Mouse (Mus musculus): Measurements from ENCODE around the gene Isg20l2. TPM values are rescaled to one million over a fixed set of nuclear protein-coding genes. Genes with fewer than 3 reads are reported as not detected.

Gene Isg20l2
- polyA plus RNA-seq, 1 experiment from 2014 or later, result 40.8 TPM

DNA sequence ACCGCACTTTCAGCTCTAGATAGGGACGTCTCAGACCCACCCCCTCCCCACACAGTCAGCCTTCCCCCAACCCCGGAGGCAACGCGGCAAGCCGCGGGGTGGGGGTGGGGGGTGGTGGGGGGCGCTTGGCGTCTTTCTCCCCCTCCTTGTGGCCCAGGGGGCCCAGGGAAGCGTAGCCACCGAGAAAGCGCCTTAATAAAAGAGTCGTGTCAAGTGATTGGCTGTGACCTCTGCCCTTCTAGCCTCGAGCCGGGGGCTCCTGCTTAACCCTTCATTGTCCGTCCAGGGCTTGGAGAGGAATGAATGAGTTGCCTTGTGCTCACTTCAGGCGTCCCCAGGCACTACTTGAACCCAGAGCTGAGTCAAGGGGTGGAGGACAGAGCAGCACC is 17.7 kb downstream of the Isg20l2 start:
- peak overlapping the region; percentile 37 for H3K4me3 ChIP-seq (replicated peaks; ENCODE audit: low read length)

DNA sequence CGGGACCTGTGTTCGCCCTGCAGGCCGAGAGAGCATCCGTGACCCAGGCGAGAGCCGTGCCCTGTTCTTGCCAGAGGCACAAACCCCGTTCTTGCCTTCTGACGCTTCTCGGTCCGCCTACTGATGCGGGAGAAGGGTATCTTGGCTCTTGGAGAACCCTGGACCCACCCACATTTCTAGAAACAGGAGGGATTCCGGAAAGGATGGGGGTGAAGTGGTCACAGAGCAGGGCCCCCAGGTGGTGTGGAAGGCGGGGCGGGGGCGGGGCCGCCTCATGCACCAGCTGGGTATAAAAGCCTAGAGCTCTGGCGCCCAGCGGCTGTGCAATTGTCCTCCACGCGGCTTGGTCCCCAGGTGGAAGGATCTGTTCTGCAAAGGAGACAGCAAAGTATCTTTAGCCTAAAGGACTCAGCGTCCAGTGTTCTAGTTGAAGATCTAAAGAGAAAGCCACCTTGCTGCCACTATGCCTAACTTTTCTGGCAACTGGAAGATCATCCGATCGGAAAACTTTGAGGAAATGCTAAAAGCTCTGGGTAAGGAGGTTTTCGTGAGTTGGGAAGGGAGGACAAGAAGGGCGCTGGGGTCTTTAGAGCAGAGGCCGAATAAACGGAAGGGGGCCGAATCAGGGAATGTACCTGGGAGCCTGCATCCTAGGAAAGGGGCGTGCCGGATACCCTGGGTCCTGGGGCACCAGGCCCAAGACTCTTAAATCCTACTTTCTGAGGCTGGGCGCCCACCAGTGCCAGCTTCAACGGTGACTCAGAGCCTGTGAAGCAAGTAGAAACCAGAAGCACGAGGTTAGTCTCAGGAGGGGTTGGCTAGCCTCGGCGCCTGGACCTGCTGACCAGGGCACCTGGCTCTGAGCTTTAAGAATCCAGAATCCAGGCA is 18.5 kb downstream of the Isg20l2 start, which contains the start of gene Crabp2:
Gene Crabp2, plus strand, starts transcription at position 289 of the 888 bp plus-strand sequence.
- peaks cover 30% of the 10 kb centered on the region for H3K4me1 ChIP-seq (ENCODE audit: control insufficient read depth, insufficient read depth, low read length)
- H3K36me3 ChIP-seq (ENCODE audit: control insufficient read depth, insufficient read depth, low read length), result no peaks in the 10 kb centered on the region
- peak within 1 kb of the TSS; percentile 37 for H3K4me3 ChIP-seq (replicated peaks; ENCODE audit: low read length)
- H3K9ac ChIP-seq (ENCODE audit: low read length), result peak within 1 kb of the TSS; percentile 65
- WGBS, result 5% methylated on average over 35 of the region's 35 CpGs
- no peaks in the 10 kb centered on the region; the same call in 1 of the 2 replicates for H3K27me3 ChIP-seq (ENCODE audit: control insufficient read depth, insufficient read depth, low read length)
- H3K27ac ChIP-seq (ENCODE audit: low read length), result no peak within 1 kb of the TSS
- peak within 1 kb of the TSS; percentile 60 for H3K4me2 ChIP-seq (ENCODE audit: low read depth, low read length)
- no peak for ATAC-seq (ENCODE audit: insufficient read depth, low FRiP score)
- H3K9me3 ChIP-seq (replicated peaks; ENCODE audit: control insufficient read depth, low read length), result no peaks in the 10 kb centered on the region

More for the DNA sequence above, 17.7 kb downstream of the Isg20l2 start:
- H3K9me3 ChIP-seq (replicated peaks; ENCODE audit: control insufficient read depth, low read length), result no peaks in the 10 kb centered on the region
- no peaks in the 10 kb centered on the region; the same call in 1 of the 2 replicates for H3K27me3 ChIP-seq (ENCODE audit: control insufficient read depth, insufficient read depth, low read length)
- H3K9ac ChIP-seq (ENCODE audit: low read length), result peak overlapping the region; percentile 65
- H3K4me1 ChIP-seq (ENCODE audit: control insufficient read depth, insufficient read depth, low read length), result peaks cover 30% of the 10 kb centered on the region
- H3K27ac ChIP-seq (ENCODE audit: low read length), result no peak overlapping the region
- WGBS, result 2% methylated on average over 17 of the region's 17 CpGs
- H3K36me3 ChIP-seq (ENCODE audit: control insufficient read depth, insufficient read depth, low read length), result no peaks in the 10 kb centered on the region
- ATAC-seq (ENCODE audit: insufficient read depth, low FRiP score), result no peak
- peak overlapping the region; percentile 60 for H3K4me2 ChIP-seq (ENCODE audit: low read depth, low read length)

DNA sequence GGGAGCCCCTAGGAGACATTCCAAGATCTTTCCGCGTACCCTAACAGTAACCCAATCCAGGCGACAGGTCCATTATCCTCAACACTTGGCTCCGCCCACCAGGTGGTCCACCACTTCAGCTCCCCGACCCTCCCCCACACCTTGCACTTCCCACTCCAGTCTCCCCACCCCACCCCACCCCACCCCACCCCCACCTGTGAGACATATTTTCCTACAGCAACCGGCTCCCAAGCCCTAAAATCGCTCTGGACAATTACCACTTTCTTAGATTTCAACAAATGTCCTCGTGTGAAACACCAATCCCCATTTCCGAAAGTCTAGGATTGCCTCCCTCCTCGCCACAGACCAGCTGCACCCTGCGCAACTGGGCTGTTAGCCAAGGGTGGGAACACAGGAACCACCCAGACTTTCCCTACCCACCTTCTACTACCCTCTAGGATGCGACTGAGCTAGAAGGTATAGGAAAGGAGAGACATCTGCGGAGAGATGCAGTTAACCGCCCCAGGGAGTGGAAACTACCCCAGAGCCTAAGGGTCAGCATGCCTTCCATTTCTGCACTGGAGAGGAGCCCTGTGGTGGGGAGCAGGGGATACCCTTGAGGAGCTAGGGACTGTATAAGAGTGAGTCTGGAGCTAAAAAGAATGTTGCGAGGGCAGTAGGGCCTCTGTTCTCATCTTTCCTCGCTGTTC is 19.3 kb downstream of the Isg20l2 start:
- Histone ChIP-seq H3K4me2 (ENCODE audit: low read depth, low read length) (peak overlapping the region; percentile 60), H3K27ac (ENCODE audit: low read length) (no peak overlapping the region), H3K27me3 (ENCODE audit: control insufficient read depth, insufficient read depth, low read length) (no peaks in the 10 kb centered on the region; the same call in 1 of the 2 replicates), H3K9ac (ENCODE audit: low read length) (0 out of 2 replicates have a peak overlapping the region, but pooled peaks have one; percentile 6), H3K9me3 (replicated peaks; ENCODE audit: control insufficient read depth, low read length) (no peaks in the 10 kb centered on the region), H3K4me1 (ENCODE audit: control insufficient read depth, insufficient read depth, low read length) (peaks cover 30% of the 10 kb centered on the region), H3K36me3 (ENCODE audit: control insufficient read depth, insufficient read depth, low read length) (no peaks in the 10 kb centered on the region), H3K4me3 (replicated peaks; ENCODE audit: low read length) (peak overlapping the region; percentile 37; the same call in 1 of the 2 replicates)
- ATAC-seq (ENCODE audit: insufficient read depth, low FRiP score), result no peak
- 21% methylated on average over 16 of the region's 16 CpGs for WGBS

DNA sequence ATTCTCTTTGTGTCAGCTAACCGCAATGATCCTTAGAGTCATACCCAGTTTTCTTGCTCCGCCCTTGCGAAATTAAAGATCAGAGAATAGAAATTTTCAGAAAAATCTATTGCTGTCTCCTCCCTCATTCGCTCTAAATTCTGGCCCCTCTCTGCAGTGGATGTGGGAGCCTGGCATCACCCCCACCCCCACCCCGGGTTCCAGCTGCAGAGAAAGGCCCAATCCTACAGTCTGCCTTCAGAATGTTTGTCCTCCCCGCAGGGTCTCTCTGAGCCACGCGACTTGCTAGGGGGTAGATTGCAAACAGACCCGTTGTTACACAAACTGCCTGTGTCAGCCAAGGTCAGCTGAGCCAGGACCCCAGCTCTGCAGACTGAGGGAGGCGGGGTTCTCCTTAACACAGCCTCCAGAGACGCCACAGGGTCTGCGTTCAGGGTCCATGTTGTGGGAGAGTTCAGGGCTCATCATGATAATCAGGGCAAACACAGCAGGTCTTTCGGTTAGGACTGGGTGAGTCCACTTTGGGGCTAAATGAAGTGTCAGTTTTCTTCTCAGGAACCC is 19.9 kb downstream of the Isg20l2 start:
- Histone ChIP-seq H3K4me3 (replicated peaks; ENCODE audit: low read length) (0 out of 2 replicates have a peak overlapping the region, but pooled peaks have one; percentile 1), H3K9me3 (replicated peaks; ENCODE audit: control insufficient read depth, low read length) (no peaks in the 10 kb centered on the region), H3K36me3 (ENCODE audit: control insufficient read depth, insufficient read depth, low read length) (no peaks in the 10 kb centered on the region), H3K4me2 (ENCODE audit: low read depth, low read length) (no peak overlapping the region; the same call in 1 of the 2 replicates), H3K4me1 (ENCODE audit: control insufficient read depth, insufficient read depth, low read length) (peaks cover 30% of the 10 kb centered on the region), H3K9ac (ENCODE audit: low read length) (no peak overlapping the region), H3K27me3 (ENCODE audit: control insufficient read depth, insufficient read depth, low read length) (no peaks in the 10 kb centered on the region; the same call in 1 of the 2 replicates), H3K27ac (ENCODE audit: low read length) (no peak overlapping the region)
- WGBS, result 23% methylated on average over 13 of the region's 13 CpGs
- ATAC-seq (ENCODE audit: insufficient read depth, low FRiP score), result no peak

DNA sequence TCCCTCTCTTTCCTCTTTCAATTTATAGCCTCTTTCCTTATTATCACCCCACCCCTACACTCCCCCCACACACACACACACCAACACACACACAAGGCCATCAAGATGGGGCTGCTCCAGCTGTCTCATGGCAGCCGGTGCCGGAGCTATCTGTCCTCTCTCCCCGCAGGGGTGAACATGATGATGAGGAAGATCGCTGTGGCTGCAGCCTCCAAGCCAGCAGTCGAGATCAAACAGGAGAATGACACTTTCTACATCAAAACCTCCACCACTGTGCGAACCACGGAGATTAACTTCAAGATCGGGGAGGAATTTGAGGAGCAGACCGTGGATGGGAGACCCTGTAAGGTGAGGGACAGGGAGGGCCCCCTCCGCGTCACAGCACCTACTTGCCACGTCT is 21.8 kb downstream of the Isg20l2 start:
- Histone ChIP-seq H3K4me3 (replicated peaks; ENCODE audit: low read length) (peak overlapping the region; percentile 35), H3K27ac (ENCODE audit: low read length) (peak overlapping the region; percentile 57; the same call in 1 of the 2 replicates), H3K9ac (ENCODE audit: low read length) (peak overlapping the region; percentile 58; the same call in 1 of the 2 replicates), H3K36me3 (ENCODE audit: control insufficient read depth, insufficient read depth, low read length) (no peaks in the 10 kb centered on the region), H3K4me1 (ENCODE audit: control insufficient read depth, insufficient read depth, low read length) (peaks cover 27% of the 10 kb centered on the region), H3K27me3 (ENCODE audit: control insufficient read depth, insufficient read depth, low read length) (no peaks in the 10 kb centered on the region; the same call in 1 of the 2 replicates), H3K4me2 (ENCODE audit: low read depth, low read length) (peak overlapping the region; percentile 54), H3K9me3 (replicated peaks; ENCODE audit: control insufficient read depth, low read length) (no peaks in the 10 kb centered on the region)
- ATAC-seq (ENCODE audit: insufficient read depth, low FRiP score), result no peak
- WGBS, result 25% methylated on average over 12 of the region's 12 CpGs

DNA sequence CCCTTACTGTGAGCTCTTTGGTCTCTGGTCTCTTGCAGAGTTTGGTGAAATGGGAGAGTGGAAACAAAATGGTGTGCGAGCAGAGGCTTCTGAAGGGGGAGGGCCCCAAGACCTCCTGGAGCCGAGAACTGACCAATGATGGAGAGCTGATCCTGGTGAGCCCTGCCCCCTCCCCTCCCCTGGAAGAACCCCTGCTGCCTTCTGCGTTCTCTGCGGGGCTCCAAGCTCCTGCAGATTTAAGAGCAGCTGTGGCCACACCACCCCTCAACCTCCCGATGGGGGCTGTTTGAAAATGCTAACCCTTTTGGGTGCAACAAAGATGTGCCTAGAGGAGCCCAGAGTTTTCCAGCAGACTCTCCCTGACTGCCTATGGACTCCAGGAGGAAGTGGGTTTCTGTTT is 22.3 kb downstream of the Isg20l2 start:
- H3K4me1 ChIP-seq (ENCODE audit: control insufficient read depth, insufficient read depth, low read length), result peaks cover 24% of the 10 kb centered on the region

DNA sequence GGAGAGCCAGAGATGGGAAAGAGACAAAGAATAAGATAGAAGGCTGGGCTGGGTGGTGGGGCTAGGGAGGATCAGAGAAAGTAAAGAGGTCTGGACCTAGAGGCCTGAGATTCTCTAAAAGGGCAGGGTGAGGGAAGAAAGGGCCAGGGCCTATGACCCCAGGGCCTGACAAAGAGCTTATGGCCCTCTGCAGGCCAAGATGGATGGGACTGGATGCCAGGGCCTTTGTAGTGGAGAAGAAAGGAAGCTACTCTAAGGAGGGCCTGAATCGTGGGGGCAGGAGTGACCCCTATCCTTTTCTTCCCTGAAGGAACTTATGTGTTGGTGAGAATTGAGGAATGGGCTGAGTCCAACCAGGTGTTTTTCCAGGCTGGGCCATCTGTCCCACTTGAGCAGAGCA is 27.9 kb downstream of the Isg20l2 start:
- H3K4me1 ChIP-seq (ENCODE audit: control insufficient read depth, insufficient read depth, low read length), result peaks cover 23% of the 10 kb centered on the region
- no peak for ATAC-seq (ENCODE audit: insufficient read depth, low FRiP score)
- peak overlapping the region; percentile 56; the same call in 1 of the 2 replicates for H3K27ac ChIP-seq (ENCODE audit: low read length)
- H3K27me3 ChIP-seq (ENCODE audit: control insufficient read depth, insufficient read depth, low read length), result no peaks in the 10 kb centered on the region
- H3K4me3 ChIP-seq (replicated peaks; ENCODE audit: low read length), result no peak overlapping the region
- no peaks in the 10 kb centered on the region for H3K36me3 ChIP-seq (ENCODE audit: control insufficient read depth, insufficient read depth, low read length)
- no peak overlapping the region for H3K9ac ChIP-seq (ENCODE audit: low read length)
- no peak overlapping the region for H3K4me2 ChIP-seq (ENCODE audit: low read depth, low read length)
- H3K9me3 ChIP-seq (replicated peaks; ENCODE audit: control insufficient read depth, low read length), result no peaks in the 10 kb centered on the region
- 12% methylated on average over 1 of the region's 1 CpGs for WGBS

More for the DNA sequence above, 22.3 kb downstream of the Isg20l2 start:
- WGBS, result 10% methylated on average over 5 of the region's 5 CpGs
- peak overlapping the region; percentile 35 for H3K4me3 ChIP-seq (replicated peaks; ENCODE audit: low read length)
- no peaks in the 10 kb centered on the region for H3K36me3 ChIP-seq (ENCODE audit: control insufficient read depth, insufficient read depth, low read length)
- no peaks in the 10 kb centered on the region for H3K9me3 ChIP-seq (replicated peaks; ENCODE audit: control insufficient read depth, low read length)
- peak; percentile 68; the same call in 1 of the 2 replicates for ATAC-seq (ENCODE audit: insufficient read depth, low FRiP score)
- H3K27ac ChIP-seq (ENCODE audit: low read length), result peak overlapping the region; percentile 57; the same call in 1 of the 2 replicates
- peak overlapping the region; percentile 62 for H3K9ac ChIP-seq (ENCODE audit: low read length)
- H3K27me3 ChIP-seq (ENCODE audit: control insufficient read depth, insufficient read depth, low read length), result no peaks in the 10 kb centered on the region; the same call in 1 of the 2 replicates
- H3K4me2 ChIP-seq (ENCODE audit: low read depth, low read length), result peak overlapping the region; percentile 54

DNA sequence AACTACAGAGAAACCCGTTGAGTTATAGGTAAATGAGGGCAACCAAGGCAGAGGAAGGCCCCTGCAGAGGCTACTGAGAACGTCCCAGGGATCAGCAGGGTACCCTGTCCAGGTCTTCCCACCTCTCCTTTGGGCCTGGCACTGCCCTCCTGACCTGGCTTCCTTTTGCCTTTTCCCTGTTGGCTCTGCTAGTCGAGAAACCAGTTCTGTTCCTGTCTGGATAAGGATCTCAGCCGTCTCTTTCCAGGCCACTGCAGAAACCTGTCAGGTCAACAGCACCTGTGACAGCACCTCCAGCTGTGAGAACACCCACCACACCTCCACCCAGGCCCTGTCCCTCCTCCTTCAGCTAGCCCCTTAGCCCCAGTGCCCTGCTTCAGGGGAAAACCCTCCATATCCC is 28.4 kb downstream of the Isg20l2 start:
- Histone ChIP-seq H3K4me2 (ENCODE audit: low read depth, low read length) (no peak overlapping the region), H3K27me3 (ENCODE audit: control insufficient read depth, insufficient read depth, low read length) (no peaks in the 10 kb centered on the region), H3K4me3 (replicated peaks; ENCODE audit: low read length) (no peak overlapping the region), H3K9ac (ENCODE audit: low read length) (no peak overlapping the region), H3K4me1 (ENCODE audit: control insufficient read depth, insufficient read depth, low read length) (peaks cover 23% of the 10 kb centered on the region), H3K9me3 (replicated peaks; ENCODE audit: control insufficient read depth, low read length) (no peaks in the 10 kb centered on the region), H3K27ac (ENCODE audit: low read length) (peak overlapping the region; percentile 56; the same call in 1 of the 2 replicates), H3K36me3 (ENCODE audit: control insufficient read depth, insufficient read depth, low read length) (no peaks in the 10 kb centered on the region)
- no peak for ATAC-seq (ENCODE audit: insufficient read depth, low FRiP score)
- 16% methylated on average over 4 of the region's 4 CpGs for WGBS

All from stomach, embryonic 16.5 days (tissue).